Mouse (Mus musculus) mouse embryonic stem cell (cell line): Measurements from ENCODE around the gene Neurog1.

ENCODE experiments used
- in situ Hi-C, 2 experiments: fragments of 300-500 bp; cut with MboI; formaldehyde crosslinking; loops; 1 replicate in 1 of 2; 3 replicates in 1 of 2; pipeline ENCODE4 v1.14.3; 2019 to 2020; ENCODE audit warnings: low sequenced_read_pairs in 2 of 2, low pct_unique_long_range_greater_than_20kb in 1 of 2, mixed read lengths in 1 of 2; ENCODE audit not compliant: unreplicated experiment in 1 of 2

The Neurog1 gene

GRCm38 (mm10) chr13:56226175-56226954 is 25.6 kb downstream of the Neurog1 start:
- in situ Hi-C loops = no loop called here

GRCm38 (mm10) chr13:56223625-56224024 is 28.3 kb downstream of the Neurog1 start:
- in situ Hi-C loops = no loop called here

- in situ Hi-C loops = no loop called here
Observed at GRCm38 (mm10) chr13:56222849-56223246, 29.1 kb downstream of the Neurog1 start.

DNA sequence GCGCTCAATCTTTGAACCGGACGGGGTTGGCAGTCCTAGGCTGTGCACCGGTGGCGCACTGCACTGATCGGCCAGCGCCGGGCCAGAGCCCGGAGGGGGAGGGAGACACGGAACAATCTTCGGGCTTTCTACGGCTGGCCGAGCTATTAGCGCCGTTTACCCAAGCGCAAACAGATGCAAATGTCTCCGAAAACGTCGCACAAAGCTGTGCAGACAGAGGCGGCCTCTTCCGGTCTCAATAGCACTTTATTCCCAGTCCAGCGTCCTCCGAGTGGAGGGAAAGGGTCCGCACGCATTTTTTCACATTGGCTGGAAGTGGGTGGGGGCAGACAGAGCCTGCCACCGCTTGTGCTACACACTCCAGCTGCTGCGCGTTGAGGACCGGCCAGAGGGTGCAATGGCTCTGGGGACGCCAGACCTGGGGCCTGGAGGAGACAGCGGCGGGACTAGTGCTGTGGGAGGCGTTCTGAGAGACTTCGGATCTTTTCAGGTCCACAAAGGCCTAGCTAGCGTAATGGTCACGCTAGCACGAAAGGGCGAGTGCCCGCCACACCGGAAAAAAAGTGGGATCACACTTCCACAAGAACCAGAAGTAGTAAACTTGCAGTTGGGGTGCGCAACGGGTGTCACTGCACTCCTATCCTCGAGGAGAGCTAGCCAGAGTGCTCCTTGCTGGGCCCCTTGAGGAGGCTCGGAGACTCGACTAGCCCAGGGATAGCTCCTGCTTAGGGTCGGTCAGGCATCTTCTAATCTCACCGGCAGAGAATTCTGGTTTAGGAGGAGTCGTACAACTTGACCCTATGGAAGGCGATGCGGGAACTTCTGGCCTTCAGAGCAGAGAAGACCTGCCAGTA is 29.7 kb downstream of the Neurog1 start:
- in situ Hi-C loops = no loop called here

GRCm38 (mm10) chr13:56221129-56221910 is 30.6 kb downstream of the Neurog1 start:
- in situ Hi-C loops = no loop called here

DNA sequence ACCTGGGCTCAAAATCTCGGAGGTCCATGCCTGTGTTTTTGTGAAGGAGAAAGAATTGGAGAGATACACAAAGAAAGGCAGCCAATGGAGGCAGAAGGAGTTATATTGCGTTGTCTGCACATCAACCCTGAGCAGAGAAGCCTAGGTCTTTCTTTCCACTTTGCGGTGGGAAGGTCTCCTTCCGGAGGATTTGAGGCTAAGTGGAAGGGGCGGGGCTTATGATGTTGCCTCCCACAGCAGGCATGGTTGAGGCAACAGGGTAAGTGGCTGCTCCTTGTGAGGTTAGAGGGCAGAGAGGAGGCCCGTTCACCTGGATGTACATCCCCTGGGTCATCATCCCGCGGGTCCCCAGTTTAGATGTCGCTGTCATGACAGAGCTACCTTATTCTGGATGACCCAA is 32.7 kb downstream of the Neurog1 start:
- in situ Hi-C loops = no loop called here

DNA sequence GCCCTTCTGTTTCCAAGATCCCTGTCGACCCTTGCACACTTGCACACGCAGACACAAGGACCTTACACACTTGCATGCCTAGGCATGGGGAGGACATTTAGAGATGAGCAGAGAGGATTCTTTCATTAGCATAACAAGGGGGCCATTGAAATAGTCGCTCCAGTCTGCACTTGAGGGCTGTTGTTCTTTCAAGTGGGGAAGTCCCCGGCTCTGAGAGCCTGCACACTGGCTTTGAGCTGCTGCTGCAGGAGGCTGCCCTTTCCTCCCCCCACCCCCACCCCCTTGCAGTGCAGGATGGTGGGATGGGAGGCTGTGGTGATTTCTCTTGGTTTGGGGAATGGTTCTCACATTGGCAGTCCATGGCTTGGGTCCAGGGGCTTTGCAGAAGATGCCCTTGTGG is 35.9 kb downstream of the Neurog1 start:
- in situ Hi-C loops = no loop called here

GRCm38 (mm10) chr13:56214633-56215032 is 37.3 kb downstream of the Neurog1 start:
- in situ Hi-C loops = no loop called here

DNA sequence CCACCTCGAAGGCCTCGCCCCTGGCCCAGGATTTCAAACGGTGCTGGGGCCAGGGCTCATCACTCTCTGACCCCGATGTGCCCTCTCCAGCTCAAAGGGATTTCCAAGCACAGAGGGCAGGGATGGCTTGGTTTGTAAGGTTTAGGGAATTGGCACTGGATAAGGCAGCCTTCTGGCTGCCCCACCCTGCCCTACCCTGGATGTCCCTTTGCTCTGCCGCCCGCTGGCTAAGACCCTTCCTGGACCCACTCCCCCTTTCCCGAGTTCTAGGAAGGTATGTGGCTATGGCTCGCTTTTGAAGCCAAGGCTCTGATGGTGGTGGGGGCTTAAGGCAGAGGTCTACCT is 42.9 kb downstream of the Neurog1 start:
- in situ Hi-C loops = loop anchor here in 1 of 2 experiments (10.0 kb wide), 1 partner anchor 226 kb away; the partner anchor contains the start of gene Slc25a48

DNA sequence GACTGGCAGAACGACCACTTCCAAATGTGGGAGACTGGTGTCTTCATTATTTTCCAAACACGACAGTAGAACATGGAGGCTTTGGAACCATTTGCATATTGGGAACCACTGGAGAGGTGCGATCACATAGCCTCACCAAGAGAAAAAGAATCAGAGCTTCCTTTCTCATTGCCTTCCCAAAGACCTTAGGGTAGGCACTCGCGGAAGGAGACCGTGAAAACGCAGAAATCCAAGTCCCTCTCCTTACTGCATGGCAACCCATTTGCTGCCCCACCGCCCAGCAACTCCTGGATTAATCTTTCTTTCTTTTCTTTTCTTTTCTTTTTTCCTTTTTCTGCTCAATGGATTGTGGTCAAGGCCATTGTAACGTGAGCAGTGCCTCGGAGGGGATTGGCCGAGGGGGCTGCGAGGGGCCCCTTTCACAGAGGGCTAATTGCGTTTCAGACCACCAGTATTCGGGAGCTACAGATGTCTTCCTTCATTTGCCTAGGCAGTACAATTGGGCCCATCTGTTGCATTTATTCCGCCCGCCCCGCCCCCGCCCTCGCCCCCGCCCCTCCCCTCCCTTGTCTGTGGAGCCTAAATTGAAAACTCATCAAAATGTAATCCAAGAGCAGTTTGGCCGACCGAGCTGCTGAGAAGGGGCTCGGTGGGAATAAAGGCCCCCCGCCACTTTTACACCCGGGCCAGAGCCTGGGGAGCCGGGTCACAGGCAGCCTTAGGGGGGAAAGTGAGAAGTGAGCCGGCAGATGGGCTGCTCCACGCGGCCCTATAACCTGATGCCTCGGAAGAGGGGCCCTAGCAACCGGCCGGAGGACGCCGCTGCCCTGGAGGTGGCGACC is 43.5 kb downstream of the Neurog1 start:
- in situ Hi-C loops = loop anchor here in 1 of 2 experiments (10.0 kb wide), 1 partner anchor 226 kb away; the partner anchor contains the start of gene Slc25a48
